Mouse (Mus musculus) E14TG2a.4 (cell line): ENCODE results near the gene Ism2.
A peak's percentile ranks its signal among the peaks of the same experiment; 100 is the strongest.
"Not testable (repeated sequence)": the region's sequence is repeated elsewhere in the genome, so short reads cannot be mapped to it uniquely, and the experiment has no call there.

Source experiments
- H3K27me3 ChIP-seq: 2 replicates; pipeline ENCODE4 v1.6.1; 2014; ENCODE audit warnings: low read length, control low read depth; ENCODE audit not compliant: insufficient read depth
- H3K36me3 ChIP-seq: 2 replicates; pipeline ENCODE4 v1.6.1; 2014; ENCODE audit warnings: low read length, control low read depth; ENCODE audit not compliant: insufficient read depth
- H3K4me1 ChIP-seq: replicated peaks from 2 replicates; pipeline ENCODE4 v1.6.1; 2014; ENCODE audit warnings: low read depth, low read length, control low read depth
- H3K4me3 ChIP-seq: replicated peaks from 2 replicates; pipeline ENCODE4 v1.5.1; 2014; ENCODE audit warnings: mild to moderate bottlenecking, low read length
- H3K9me3 ChIP-seq: 2 replicates; pipeline ENCODE4 v1.6.1; 2014; ENCODE audit warnings: low read length, control low read depth
- CTCF ChIP-seq: conservative IDR thresholded peaks from 2 replicates; pipeline ENCODE4 v1.5.1; 2014; ENCODE audit warnings: low read length
- NANOG ChIP-seq: IDR thresholded peaks from 2 replicates; pipeline ENCODE4 v1.6.1; 2014; ENCODE audit warnings: borderline replicate concordance, low read length, mixed read lengths
- POU5F1 ChIP-seq: IDR thresholded peaks from 2 replicates; pipeline ENCODE4 v1.6.1; 2014; ENCODE audit warnings: low read length, borderline replicate concordance

The Ism2 gene

GRCm38 (mm10) chr12:87330213-87330612 is 30.7 kb upstream of the Ism2 start:
- TF ChIP-seq NANOG (no peak), POU5F1 (no peak), CTCF (no peak)
- peaks cover 79% of the 10 kb centered on the region for H3K4me1 ChIP-seq
- H3K27me3 ChIP-seq: no peaks in the 10 kb centered on the region
- H3K9me3 ChIP-seq: no peaks in the 10 kb centered on the region
- no peak overlapping the region for H3K4me3 ChIP-seq
- H3K36me3 ChIP-seq: peaks cover 38% of the 10 kb centered on the region

- Histone ChIP-seq H3K4me1 (peaks cover 99% of the 10 kb centered on the region), H3K36me3 (peaks cover 33% of the 10 kb centered on the region), H3K27me3 (no peaks in the 10 kb centered on the region), H3K9me3 (no peaks in the 10 kb centered on the region), H3K4me3 (no peak overlapping the region)
- TF ChIP-seq NANOG: no peak
Observed at GRCm38 (mm10) chr12:87328025-87328424, 28.5 kb upstream of the Ism2 start.

GRCm38 (mm10) chr12:87327610-87328009 is 28.1 kb upstream of the Ism2 start:
- H3K4me1 ChIP-seq: peaks cover 99% of the 10 kb centered on the region
- peaks cover 31% of the 10 kb centered on the region for H3K36me3 ChIP-seq
- no peaks in the 10 kb centered on the region for H3K27me3 ChIP-seq
- TF ChIP-seq NANOG: no peak
- no peak overlapping the region for H3K4me3 ChIP-seq
- no peaks in the 10 kb centered on the region for H3K9me3 ChIP-seq

- Histone ChIP-seq H3K4me3 (no peak overlapping the region), H3K9me3 (no peaks in the 10 kb centered on the region), H3K36me3 (peaks cover 33% of the 10 kb centered on the region), H3K4me1 (peaks cover 99% of the 10 kb centered on the region), H3K27me3 (no peaks in the 10 kb centered on the region)
- no peak for TF ChIP-seq POU5F1
- TF ChIP-seq CTCF: no peak
- TF ChIP-seq NANOG: no peak
Observed at GRCm38 (mm10) chr12:87325452-87325851, 25.9 kb upstream of the Ism2 start.

- Histone ChIP-seq H3K4me1 (peaks cover 93% of the 10 kb centered on the region), H3K36me3 (peaks cover 32% of the 10 kb centered on the region), H3K27me3 (no peaks in the 10 kb centered on the region), H3K4me3 (no peak overlapping the region), H3K9me3 (no peaks in the 10 kb centered on the region)
- TF ChIP-seq CTCF: no peak
- no peak for TF ChIP-seq NANOG
- no peak for TF ChIP-seq POU5F1
Observed at GRCm38 (mm10) chr12:87319229-87319628, 19.7 kb upstream of the Ism2 start.

- no peak overlapping the region for H3K4me3 ChIP-seq
- H3K27me3 ChIP-seq: no peaks in the 10 kb centered on the region
- TF ChIP-seq POU5F1: no peak
- TF ChIP-seq NANOG: peak; percentile 100
- peaks cover 22% of the 10 kb centered on the region; the same call in 1 of the 2 replicates for H3K36me3 ChIP-seq
- H3K4me1 ChIP-seq: peaks cover 91% of the 10 kb centered on the region
- no peaks in the 10 kb centered on the region for H3K9me3 ChIP-seq
Observed at GRCm38 (mm10) chr12:87317951-87318350, 18.4 kb upstream of the Ism2 start.

GRCm38 (mm10) chr12:87313098-87313497 is 13.6 kb upstream of the Ism2 start:
- no peaks in the 10 kb centered on the region for H3K27me3 ChIP-seq
- H3K4me1 ChIP-seq: peaks cover 60% of the 10 kb centered on the region
- no peaks in the 10 kb centered on the region for H3K9me3 ChIP-seq
- no peak overlapping the region for H3K4me3 ChIP-seq
- TF ChIP-seq CTCF: no peak
- no peak for TF ChIP-seq NANOG
- TF ChIP-seq POU5F1: no peak
- H3K36me3 ChIP-seq: peaks cover 60% of the 10 kb centered on the region

- peaks cover 40% of the 10 kb centered on the region for H3K36me3 ChIP-seq
Observed at GRCm38 (mm10) chr12:87306584-87306844, 7.0 kb upstream of the Ism2 start.

GRCm38 (mm10) chr12:87305767-87306583 is 6.5 kb upstream of the Ism2 start:
- no peaks in the 10 kb centered on the region for H3K9me3 ChIP-seq
- TF ChIP-seq POU5F1: no peak
- TF ChIP-seq CTCF: no peak
- TF ChIP-seq NANOG: no peak
- peaks cover 20% of the 10 kb centered on the region for H3K4me1 ChIP-seq
- peaks cover under 1% of the 10 kb centered on the region; the same call in 1 of the 2 replicates for H3K27me3 ChIP-seq
- H3K4me3 ChIP-seq: no peak overlapping the region
- peaks cover 35% of the 10 kb centered on the region for H3K36me3 ChIP-seq

More at GRCm38 (mm10) chr12:87306584-87306844, 7.0 kb upstream of the Ism2 start:
- H3K4me3 ChIP-seq, H3K27me3 ChIP-seq, H3K9me3 ChIP-seq: not testable (repeated sequence)
- peaks cover 16% of the 10 kb centered on the region for H3K4me1 ChIP-seq

GRCm38 (mm10) chr12:87301189-87301588 is 1.7 kb upstream of the Ism2 start:
- Histone ChIP-seq H3K36me3 (no peaks in the 10 kb centered on the region), H3K4me3 (no peak overlapping the region), H3K4me1 (peaks cover 42% of the 10 kb centered on the region), H3K27me3 (peaks cover 29% of the 10 kb centered on the region), H3K9me3 (no peaks in the 10 kb centered on the region)
- TF ChIP-seq NANOG: no peak
- no peak for TF ChIP-seq CTCF
- TF ChIP-seq POU5F1: no peak
